Mouse (Mus musculus): ENCODE data around the gene Myrip. TPM values are rescaled to one million over a fixed set of nuclear protein-coding genes. Genes with fewer than 3 reads are reported as not detected.

Myrip gene
- total RNA-seq, 1 experiment from 2014 or later = not detected

GRCm38 (mm10) chr9:120504423-120504822 lies 203.1 kb downstream of the Myrip start:
- no peak for ATAC-seq (replicated peaks; ENCODE audit: low read depth, poor library complexity, severe bottlenecking)

GRCm38 (mm10) chr9:120511781-120512180 lies 210.5 kb downstream of the Myrip start:
- ATAC-seq (replicated peaks; ENCODE audit: low read depth, poor library complexity, severe bottlenecking) = no peak

- ATAC-seq (replicated peaks; ENCODE audit: low read depth, poor library complexity, severe bottlenecking) = peak; percentile 58
These were observed 215.4 kb downstream of the Myrip start for GRCm38 (mm10) chr9:120516720-120517119.

GRCm38 (mm10) chr9:120518946-120519345 lies 217.6 kb downstream of the Myrip start:
- ATAC-seq (replicated peaks; ENCODE audit: low read depth, poor library complexity, severe bottlenecking) = no peak

GRCm38 (mm10) chr9:120519469-120520125 lies 218.3 kb downstream of the Myrip start:
- no peak for ATAC-seq (replicated peaks; ENCODE audit: low read depth, poor library complexity, severe bottlenecking)

GRCm38 (mm10) chr9:120521161-120521560 lies 219.8 kb downstream of the Myrip start:
- ATAC-seq (replicated peaks; ENCODE audit: low read depth, poor library complexity, severe bottlenecking) = no peak

Other genes starting within 250 kb of the Myrip start
- 7.5 and 9.4 TPM in 2 replicates for gene Cx3cr1, start 231.6 kb upstream of the Myrip start, total RNA-seq (2017)
- gene Ccr8, start 209.4 kb upstream of the Myrip start, total RNA-seq (2017) = not detected in 2 replicates
- 31.2 and 41.1 TPM in 2 replicates for gene Slc25a38, start 191.1 kb upstream of the Myrip start, total RNA-seq (2017)
- gene Rpsa, start 173.8 kb upstream of the Myrip start, total RNA-seq (2017) = 5,315 and 5,374 TPM in 2 replicates
- not detected in 2 replicates for gene Mobp, start 151.8 kb upstream of the Myrip start, total RNA-seq (2017)
- 118 and 145 TPM in 2 replicates for gene Eif1b, start 190.7 kb downstream of the Myrip start, total RNA-seq (2017)
- gene Entpd3, start 238.3 kb downstream of the Myrip start, total RNA-seq (2017) = not detected in 2 replicates

All from common myeloid progenitor, adult 5-6 weeks (primary cell).